Mouse (Mus musculus): ENCODE results near the gene Rangap1.

DNA sequence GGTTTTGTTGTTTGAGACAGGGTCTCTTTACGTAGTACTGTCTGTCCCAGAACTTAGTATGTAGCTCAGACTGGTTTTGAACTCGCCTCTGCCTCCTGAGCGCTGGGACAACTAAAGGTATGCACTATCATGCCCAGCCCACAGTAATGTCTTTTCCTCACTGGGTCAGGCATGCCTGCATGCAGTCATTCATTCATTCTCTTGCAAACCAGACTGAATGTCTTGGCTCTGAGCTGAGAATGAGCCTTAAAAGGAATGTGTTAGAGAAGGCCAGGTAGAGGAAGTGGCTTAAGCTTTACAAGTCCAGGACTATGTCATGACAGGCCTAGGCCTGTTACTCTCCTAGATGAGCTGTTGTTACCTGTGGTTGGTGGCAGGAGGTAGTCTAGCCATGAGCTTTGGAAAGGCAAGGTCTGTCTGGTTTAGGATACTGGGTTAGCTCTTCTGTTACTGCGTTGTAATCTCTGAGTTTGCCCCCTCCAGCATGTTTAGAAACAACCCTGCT is 65.0 kb downstream of the Rangap1 start:
- TF ChIP-seq CTCF (IDR thresholded peaks at IDR 0.05; ENCODE audit: low read depth) (no peak), EP300 (IDR thresholded peaks at IDR 0.05; ENCODE audit: low read depth) (no peak)
